Mouse (Mus musculus) lung, embryonic 14.5 days (tissue): ENCODE measurements around the gene Reep3. TPM values are rescaled to one million over a fixed set of nuclear protein-coding genes. Genes with fewer than 3 reads are reported as not detected.

ENCODE experiments used
- ATAC-seq: fragments of 200-750 bp; cut with Nextera tagmentation; 2 replicates; pipeline ENCODE4 v1.8.0; 2017; ENCODE audit warnings: mild to moderate bottlenecking, moderate TSS enrichment, moderate library complexity; ENCODE audit not compliant: insufficient read depth
- DNase-seq: peaks from one replicate; pipeline ENCODE4 v3.0.0-alpha.2; 2015
- H3K27ac ChIP-seq: fragments of 300-500 bp; sonication (generic); 2 replicates; pipeline ENCODE4 v1.5.1; 2014; ENCODE audit warnings: low read depth, mild to moderate bottlenecking, moderate library complexity
- H3K27me3 ChIP-seq: fragments of 300-500 bp; sonication (generic); 2 replicates; pipeline ENCODE4 v1.6.1; 2014; ENCODE audit warnings: low read length, control low read depth; ENCODE audit not compliant: insufficient read depth
- H3K36me3 ChIP-seq: fragments of 300-500 bp; sonication (generic); 2 replicates; pipeline ENCODE4 v1.6.1; 2014; ENCODE audit warnings: control low read depth; ENCODE audit not compliant: insufficient read depth
- H3K4me1 ChIP-seq: fragments of 300-500 bp; sonication (generic); 2 replicates; pipeline ENCODE4 v1.6.1; 2014; ENCODE audit warnings: antibody characterized with exemption, control low read depth; ENCODE audit not compliant: insufficient read depth
- H3K4me2 ChIP-seq: fragments of 300-500 bp; sonication (generic); 2 replicates; pipeline ENCODE4 v1.6.1; 2014; ENCODE audit warnings: mild to moderate bottlenecking
- H3K4me3 ChIP-seq: fragments of 300-500 bp; sonication (generic); 2 replicates; pipeline ENCODE4 v1.5.1; 2014; ENCODE audit warnings: low read depth, low read length
- H3K9ac ChIP-seq: fragments of 300-500 bp; sonication (generic); 2 replicates; pipeline ENCODE4 v1.6.1; 2014
- H3K9me3 ChIP-seq: fragments of 300-500 bp; sonication (generic); 2 replicates; pipeline ENCODE4 v1.6.1; 2016; ENCODE audit warnings: low read depth, low read length, control low read depth
- CTCF ChIP-seq: IDR thresholded peaks from 2 replicates; pipeline ENCODE4 v1.5.1; 2016; ENCODE audit warnings: antibody characterized with exemption, low read depth
- whole genome bisulfite sequencing: fragments of 180-500 bp; shearing (Covaris S2); extraction: QIAGEN DNeasy Blood & Tissue Kit; methylation state at CpG from one replicate; pipeline ENCODE4 v1.1.7; 2014; 5-methylcytosine and 5-hydroxymethylcytosine counted together
- polyA plus RNA-seq: library from polyadenylated mRNA; unstranded; fragments of >200 nt; fragmentation: Nextera tagmentation; extraction: Ambion mirVana; gene quantifications from 2 replicates; pipeline ENCODE4 v1.2.1, GENCODE M21; 2014

Gene Reep3
- polyA plus RNA-seq, 1 experiment from 2014 or later = 31.7 TPM

GRCm38 (mm10) chr10:67104543-67104942 is 7.8 kb upstream of the Reep3 start:
- Histone ChIP-seq H3K4me3 (no peak overlapping the region), H3K4me2 (no peak overlapping the region; the same call in 1 of the 2 replicates), H3K27ac (no peak overlapping the region), H3K9ac (no peak overlapping the region), H3K9me3 (no peaks in the 10 kb centered on the region), H3K36me3 (0 out of 2 replicates have a peak, but pooled peaks cover 3% of the 10 kb centered on the region), H3K4me1 (peaks cover 35% of the 10 kb centered on the region), H3K27me3 (no peaks in the 10 kb centered on the region)
- no peak; the same call in 1 of the 2 replicates for ATAC-seq
- no peak for DNase-seq
- TF ChIP-seq CTCF = no peak
- 11% methylated on average over 9 of the region's 9 CpGs for WGBS

DNA sequence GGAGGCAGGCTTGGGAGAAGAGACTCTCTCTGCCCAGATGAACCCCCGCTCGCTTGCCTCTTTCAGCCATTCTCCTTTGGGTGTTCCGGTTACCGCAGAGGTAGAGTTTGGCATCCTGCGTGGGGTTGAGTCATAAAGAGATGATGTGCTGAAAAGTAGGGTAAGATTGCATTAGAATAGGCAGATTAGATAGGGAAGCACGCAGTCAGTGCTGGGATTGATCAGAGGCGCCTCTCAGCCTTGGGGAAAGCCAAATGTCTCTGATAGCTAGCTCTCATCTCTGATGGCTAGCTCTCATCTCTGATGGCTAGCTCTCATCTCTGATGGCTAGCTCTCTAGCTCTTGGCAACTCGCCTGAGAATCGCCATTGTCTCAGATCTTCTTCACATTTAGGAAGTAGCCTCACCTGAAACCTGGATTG is 4.1 kb upstream of the Reep3 start:
- H3K36me3 ChIP-seq = no peaks in the 10 kb centered on the region
- DNase-seq (no peak), ATAC-seq (no peak)
- H3K4me3 ChIP-seq = no peak overlapping the region
- no peak overlapping the region for H3K9ac ChIP-seq
- H3K9me3 ChIP-seq = no peaks in the 10 kb centered on the region
- H3K4me2 ChIP-seq = no peak overlapping the region
- peaks cover 50% of the 10 kb centered on the region for H3K4me1 ChIP-seq
- no peaks in the 10 kb centered on the region for H3K27me3 ChIP-seq
- TF ChIP-seq CTCF = no peak
- H3K27ac ChIP-seq = no peak overlapping the region
- WGBS = 78% methylated on average over 9 of the region's 9 CpGs

- no peak overlapping the region for H3K27ac ChIP-seq
- 61% methylated on average over 7 of the region's 7 CpGs for WGBS
- peak; percentile 46 for DNase-seq
- H3K27me3 ChIP-seq = no peaks in the 10 kb centered on the region
- H3K4me3 ChIP-seq = no peak overlapping the region
- H3K9me3 ChIP-seq = no peaks in the 10 kb centered on the region
- ATAC-seq = no peak
- no peaks in the 10 kb centered on the region for H3K36me3 ChIP-seq
- TF ChIP-seq CTCF = no peak
- H3K4me2 ChIP-seq = no peak overlapping the region
- H3K9ac ChIP-seq = no peak overlapping the region
- H3K4me1 ChIP-seq = peaks cover 48% of the 10 kb centered on the region
Observed at GRCm38 (mm10) chr10:67100011-67100661, 3.4 kb upstream of the Reep3 start.

- peaks cover 41% of the 10 kb centered on the region for H3K4me1 ChIP-seq
Observed at GRCm38 (mm10) chr10:67099183-67099929, 2.6 kb upstream of the Reep3 start.

GRCm38 (mm10) chr10:67098408-67099050 is 1.8 kb upstream of the Reep3 start:
- no peak for TF ChIP-seq CTCF
- Histone ChIP-seq H3K4me1 (peaks cover 36% of the 10 kb centered on the region), H3K36me3 (no peaks in the 10 kb centered on the region), H3K27ac (no peak overlapping the region), H3K4me3 (peak overlapping the region; percentile 92), H3K9me3 (no peaks in the 10 kb centered on the region), H3K9ac (peak overlapping the region; percentile 25; the same call in 1 of the 2 replicates), H3K4me2 (peak overlapping the region; percentile 67), H3K27me3 (no peaks in the 10 kb centered on the region)
- WGBS = 27% methylated on average over 7 of the region's 7 CpGs
- ATAC-seq (no peak), DNase-seq (no peak)

More at GRCm38 (mm10) chr10:67099183-67099929, 2.6 kb upstream of the Reep3 start:
- Histone ChIP-seq H3K9me3 (no peaks in the 10 kb centered on the region), H3K4me3 (no peak overlapping the region), H3K36me3 (no peaks in the 10 kb centered on the region), H3K4me2 (peak overlapping the region; percentile 67), H3K27ac (no peak overlapping the region), H3K27me3 (no peaks in the 10 kb centered on the region), H3K9ac (no peak overlapping the region)
- TF ChIP-seq CTCF = no peak
- ATAC-seq (no peak), DNase-seq (no peak)
- 59% methylated on average over 13 of the region's 13 CpGs for WGBS

DNA sequence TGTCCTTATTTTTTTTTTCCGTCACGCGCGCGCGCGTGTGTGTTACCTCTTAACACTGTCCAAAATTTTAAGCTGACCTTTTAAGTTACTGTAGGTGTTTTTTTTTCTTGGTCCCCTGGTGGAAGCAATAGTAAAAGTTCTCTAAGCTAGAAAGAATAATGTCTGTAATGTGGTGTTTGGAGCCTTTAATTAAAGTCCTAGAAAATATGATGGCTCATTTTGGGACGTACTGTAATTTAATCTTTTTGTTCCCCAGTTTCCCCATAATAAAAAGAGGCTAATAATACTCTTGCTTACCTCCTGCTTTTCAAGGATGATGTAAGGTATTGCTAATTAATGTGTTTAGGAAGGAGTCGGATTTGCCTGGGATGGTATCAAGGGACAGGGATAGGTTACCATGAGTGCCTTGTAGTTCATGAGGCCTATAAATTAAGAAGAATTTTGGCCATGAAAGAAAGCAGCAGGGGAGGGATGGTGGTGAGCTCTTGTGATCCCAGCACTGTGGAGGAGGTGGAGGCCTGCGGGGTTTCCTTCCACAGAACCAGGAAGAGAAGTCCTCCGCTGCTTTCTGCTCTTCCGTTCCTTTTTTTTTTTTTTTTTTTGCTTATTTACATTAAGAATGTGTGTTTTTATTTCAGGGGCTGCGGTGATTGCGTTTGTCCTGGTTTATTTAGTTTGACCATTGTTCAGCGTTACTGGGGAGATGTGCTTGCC is 849 bp upstream of the Reep3 start:
- WGBS = 4% methylated on average over 15 of the region's 15 CpGs
- no peaks in the 10 kb centered on the region for H3K27me3 ChIP-seq
- H3K9ac ChIP-seq = peak overlapping the region; percentile 98
- no peaks in the 10 kb centered on the region for H3K9me3 ChIP-seq
- H3K36me3 ChIP-seq = no peaks in the 10 kb centered on the region
- no peak for TF ChIP-seq CTCF
- DNase-seq = peak; percentile 58
- H3K4me1 ChIP-seq = peaks cover 26% of the 10 kb centered on the region
- peak overlapping the region; percentile 67 for H3K4me2 ChIP-seq
- H3K4me3 ChIP-seq = peak overlapping the region; percentile 92
- ATAC-seq = no peak
- H3K27ac ChIP-seq = peak overlapping the region; percentile 99; the same call in 1 of the 2 replicates
